Mouse (Mus musculus) ES-E14 (cell line): ENCODE measurements around the gene Rpl9-ps6. TPM values are rescaled to one million over a fixed set of nuclear protein-coding genes. Genes with fewer than 3 reads are reported as not detected.

Source experiments
- DNase-seq: peaks from one replicate; pipeline ENCODE4 v3.0.0-alpha.2; 2013; ENCODE audit warnings: low read depth, low spot score
- H3K27ac ChIP-seq: 2 replicates; pipeline ENCODE4 v1.5.1; 2012; ENCODE audit warnings: low read depth, mild to moderate bottlenecking, low read length, moderate library complexity, mixed read lengths; ENCODE audit not compliant: poor library complexity, insufficient read depth, severe bottlenecking
- H3K36me3 ChIP-seq: 2 replicates; pipeline ENCODE4 v1.6.1; 2012; ENCODE audit warnings: mild to moderate bottlenecking, low read length, moderate library complexity, mixed read lengths; ENCODE audit not compliant: control insufficient read depth, poor library complexity, insufficient read depth, severe bottlenecking
- H3K4me1 ChIP-seq, 2 experiments: fragments of 150-350 bp in 1 of 2; sonication (generic) in 1 of 2; 2 replicates each; pipeline ENCODE4 v1.6.1; 2012; ENCODE audit warnings: low read length in 2 of 2, mild to moderate bottlenecking in 1 of 2, mixed read lengths in 1 of 2; ENCODE audit not compliant: control insufficient read depth in 2 of 2, insufficient read depth in 2 of 2, poor library complexity in 1 of 2
- H3K4me3 ChIP-seq, 2 experiments: fragments of 150-350 bp in 1 of 2; sonication (generic) in 1 of 2; 2 replicates each; pipeline ENCODE4 v1.5.1; 2012; ENCODE audit warnings: low read length in 2 of 2, low read depth in 1 of 2, mild to moderate bottlenecking in 1 of 2, mixed read lengths in 1 of 2; ENCODE audit not compliant: insufficient read depth in 1 of 2, poor library complexity in 1 of 2, severe bottlenecking in 1 of 2
- H3K9ac ChIP-seq: 2 replicates; pipeline ENCODE4 v1.6.1; 2012; ENCODE audit warnings: low read depth, mild to moderate bottlenecking, low read length, mixed read lengths; ENCODE audit not compliant: poor library complexity, insufficient read depth, severe bottlenecking
- H3K9me3 ChIP-seq: fragments of 150-350 bp; sonication (generic); 2 replicates; pipeline ENCODE4 v1.6.1; 2012; ENCODE audit warnings: low read depth, mild to moderate bottlenecking, low read length; ENCODE audit not compliant: control insufficient read depth, insufficient read depth
- CHD2 ChIP-seq: IDR thresholded peaks from 2 replicates; pipeline ENCODE4 v1.6.1; 2014; ENCODE audit warnings: mild to moderate bottlenecking, low read depth, low read length, inconsistent platforms
- HCFC1 ChIP-seq: IDR thresholded peaks from 2 replicates; pipeline ENCODE4 v1.6.1; 2012; ENCODE audit warnings: low read length, inconsistent platforms, borderline replicate concordance; ENCODE audit not compliant: insufficient read depth
- MAFK ChIP-seq: IDR thresholded peaks from 2 replicates; pipeline ENCODE4 v1.6.1; 2014; ENCODE audit warnings: mild to moderate bottlenecking, low read depth, low read length, inconsistent platforms; ENCODE audit not compliant: insufficient read depth
- ZC3H11A ChIP-seq: IDR thresholded peaks from 2 replicates; pipeline ENCODE4 v1.6.1; 2012; ENCODE audit warnings: low read depth, mild to moderate bottlenecking, inconsistent platforms, low read length, borderline replicate concordance
- ZNF384 ChIP-seq: IDR thresholded peaks from 2 replicates; pipeline ENCODE4 v1.6.1; 2012; ENCODE audit warnings: low read depth, low read length, inconsistent platforms
- in situ Hi-C, 2 experiments: fragments of 600-800 bp; cut with MboI; formaldehyde crosslinking; loops; one replicate each; pipeline ENCODE4 v1.15.1; 2025; ENCODE audit warnings: low sequenced_read_pairs in 2 of 2, inconsistent platforms in 1 of 2; ENCODE audit not compliant: unreplicated experiment in 2 of 2
- total RNA-seq: library from RNA; depleted of rRNA; stranded (reverse); fragments of 300-350 nt; gene quantifications from 2 replicates; pipeline ENCODE4 v1.2.3, GENCODE M21; 2012

The Rpl9-ps6 gene
- total RNA-seq, 1 experiment: 160 TPM

DNA sequence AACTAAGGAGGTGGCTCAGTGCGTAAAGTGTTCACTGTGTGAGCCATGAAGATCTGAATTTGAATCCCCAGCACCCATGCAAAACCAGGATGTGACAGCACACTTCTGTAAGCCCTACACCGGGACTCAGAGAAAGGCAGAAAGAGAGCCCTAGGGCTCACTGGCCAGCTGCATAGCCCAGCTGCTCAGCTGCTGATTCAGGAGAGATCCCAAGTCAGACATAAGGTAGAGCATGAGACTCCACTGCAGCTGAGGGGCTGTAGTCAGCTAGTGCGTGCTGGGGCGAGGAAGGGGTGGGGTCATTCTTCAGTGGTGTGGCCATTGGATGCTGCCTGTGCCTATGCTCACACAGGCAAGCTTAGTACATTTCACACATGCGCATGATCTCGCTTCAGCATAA, 40.7 kb upstream of the Rpl9-ps6 start:
- Histone ChIP-seq H3K9ac (no peak overlapping the region), H3K9me3 (no peaks in the 10 kb centered on the region), H3K27ac (no peak overlapping the region), H3K4me1 (peaks cover 0 to 7% of the 10 kb centered on the region in 2 experiments; a peak in 1 of 4 replicates), H3K4me3 (no peak overlapping the region), H3K36me3 (peaks cover 10% of the 10 kb centered on the region)
- no peak for DNase-seq
- in situ Hi-C loops: loop anchor here (10.0 to 25.0 kb wide), 2 partner anchors 178 to 180 kb away; no protein-coding TSS in a partner anchor
- no peak for TF ChIP-seq HCFC1
- TF ChIP-seq CHD2: no peak
- TF ChIP-seq ZC3H11A: no peak
- no peak for TF ChIP-seq ZNF384
- TF ChIP-seq MAFK: no peak

DNA sequence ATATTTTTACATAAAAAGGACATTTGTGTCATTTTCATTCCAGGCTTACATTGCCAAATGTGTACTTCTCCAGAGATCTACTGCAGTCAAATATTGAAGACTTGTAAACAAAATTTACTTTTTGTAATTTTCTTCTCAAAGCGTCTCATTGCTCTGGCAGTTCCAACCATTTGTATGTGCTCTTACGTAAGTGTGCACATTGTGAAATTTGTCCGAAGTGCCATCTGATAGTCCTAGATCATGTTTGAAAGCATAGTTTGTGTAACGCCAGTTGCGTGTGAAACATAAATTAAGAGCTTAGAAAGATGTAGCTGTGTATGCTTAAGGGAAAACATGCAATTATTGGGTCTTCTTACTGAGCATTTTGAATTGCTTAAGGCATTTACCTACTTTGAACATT, 40.1 kb upstream of the Rpl9-ps6 start:
- DNase-seq: no peak
- no peak for TF ChIP-seq CHD2
- no peak for TF ChIP-seq ZC3H11A
- TF ChIP-seq HCFC1: no peak
- TF ChIP-seq MAFK: no peak
- no peak for TF ChIP-seq ZNF384
- Histone ChIP-seq H3K36me3 (peaks cover 10% of the 10 kb centered on the region), H3K9ac (no peak overlapping the region), H3K27ac (no peak overlapping the region), H3K4me1 (peaks cover 0 to 7% of the 10 kb centered on the region in 2 experiments; a peak in 1 of 4 replicates), H3K9me3 (no peaks in the 10 kb centered on the region), H3K4me3 (no peak overlapping the region)
- in situ Hi-C loops: loop anchor here (10.0 to 25.0 kb wide), 2 partner anchors 178 to 181 kb away; no protein-coding TSS in a partner anchor

DNA sequence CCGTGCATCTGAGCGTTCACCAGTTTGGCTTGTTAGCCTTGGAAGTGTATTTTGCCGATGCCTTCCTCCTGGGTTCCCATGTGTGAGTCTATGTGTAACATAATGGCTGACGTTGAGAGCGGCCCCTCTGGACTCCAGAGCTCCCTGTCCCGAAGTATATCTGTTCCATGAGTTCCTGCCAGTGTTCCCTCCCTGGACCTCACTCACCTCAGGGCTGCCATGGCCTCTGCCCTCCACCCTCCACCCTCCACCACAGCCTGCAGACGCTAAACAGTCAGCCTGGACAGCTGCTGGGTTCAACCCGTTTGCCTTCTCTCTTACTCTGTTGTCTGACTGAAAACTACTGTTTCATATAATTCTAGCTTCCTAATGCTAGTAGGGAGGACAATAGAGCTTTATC, 39.7 kb upstream of the Rpl9-ps6 start:
- Histone ChIP-seq H3K36me3 (peaks cover 11% of the 10 kb centered on the region), H3K4me3 (no peak overlapping the region), H3K9ac (no peak overlapping the region), H3K4me1 (peaks cover 0 to 7% of the 10 kb centered on the region in 2 experiments; a peak in 1 of 4 replicates), H3K27ac (no peak overlapping the region), H3K9me3 (no peaks in the 10 kb centered on the region)
- DNase-seq: no peak
- in situ Hi-C loops: loop anchor here (10.0 to 25.0 kb wide), 2 partner anchors 179 to 181 kb away; no protein-coding TSS in a partner anchor
- TF ChIP-seq ZNF384: no peak
- no peak for TF ChIP-seq HCFC1
- no peak for TF ChIP-seq CHD2
- TF ChIP-seq MAFK: no peak
- TF ChIP-seq ZC3H11A: no peak

- no peaks in the 10 kb centered on the region for H3K9me3 ChIP-seq
- TF ChIP-seq ZC3H11A (0 out of 2 replicates have a peak, but pooled peaks have one; percentile 18), MAFK (no peak)
- in situ Hi-C loops: loop anchor here (10.0 to 25.0 kb wide), 2 partner anchors 183 to 186 kb away; no protein-coding TSS in a partner anchor
- no peak for DNase-seq
- no peak overlapping the region for H3K27ac ChIP-seq
- no peaks in the 10 kb centered on the region for H3K4me1 ChIP-seq
- H3K9ac ChIP-seq: no peak overlapping the region
- H3K36me3 ChIP-seq: peaks cover 2% of the 10 kb centered on the region; the same call in 1 of the 2 replicates
- no peak overlapping the region for H3K4me3 ChIP-seq
Observed at GRCm38 (mm10) chr19:32501414-32501813, 35.0 kb upstream of the Rpl9-ps6 start.

GRCm38 (mm10) chr19:32498002-32498401, 31.6 kb upstream of the Rpl9-ps6 start:
- Histone ChIP-seq H3K36me3 (peaks cover 6% of the 10 kb centered on the region), H3K9ac (no peak overlapping the region), H3K4me3 (no peak overlapping the region), H3K27ac (no peak overlapping the region), H3K4me1 (no peaks in the 10 kb centered on the region), H3K9me3 (no peaks in the 10 kb centered on the region)
- in situ Hi-C loops: no loop called here
- no peak for TF ChIP-seq MAFK
- TF ChIP-seq CHD2: no peak
- no peak for TF ChIP-seq HCFC1
- TF ChIP-seq ZC3H11A: no peak
- no peak for TF ChIP-seq ZNF384
- DNase-seq: no peak
